Mouse (Mus musculus) thymus, adult 2 months (tissue): ENCODE measurements around the gene Slc5a4b.
"Not testable (repeated sequence)": the region's sequence is repeated elsewhere in the genome, so short reads cannot be mapped to it uniquely, and the experiment has no call there.

Source experiments
- CTCF ChIP-seq: fragments of 200-500 bp; IDR thresholded peaks from 2 replicates; pipeline ENCODE4 v1.5.1; 2012; ENCODE audit warnings: mild to moderate bottlenecking, control low read depth, low read length, moderate library complexity, borderline replicate concordance; ENCODE audit not compliant: control insufficient read depth, poor library complexity, insufficient read depth; ENCODE audit errors: extremely low read depth
- POLR2A ChIP-seq: fragments of 200-500 bp; IDR thresholded peaks from 2 replicates; pipeline ENCODE4 v1.6.1; 2012; ENCODE audit warnings: mild to moderate bottlenecking, low read length, control low read depth, moderate library complexity; ENCODE audit not compliant: control insufficient read depth, poor library complexity, insufficient read depth; ENCODE audit errors: extremely low read depth

DNA sequence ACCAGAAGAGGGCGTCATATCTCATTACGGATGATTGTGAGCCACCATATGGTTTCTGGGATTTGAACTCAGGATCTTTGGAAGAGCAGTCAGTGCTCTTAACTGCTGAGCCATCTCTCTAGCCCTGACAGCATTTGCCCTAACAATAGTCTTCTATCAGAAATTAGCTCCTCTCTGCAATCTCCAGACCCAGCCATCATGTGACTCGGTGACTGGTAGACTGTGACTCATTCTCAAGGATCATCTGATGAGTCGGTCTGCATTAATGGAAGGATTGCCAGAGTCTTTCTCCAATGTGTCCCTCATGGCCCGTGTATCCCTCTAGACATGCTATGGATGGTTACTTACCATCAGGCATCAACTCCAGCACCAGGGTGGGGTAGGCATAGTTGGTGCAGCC, 38.7 kb downstream of the Slc5a4b start:
- not testable (repeated sequence) for TF ChIP-seq POLR2A, CTCF
